Mouse (Mus musculus): ENCODE results near the gene Prr22. TPM values are rescaled to one million over a fixed set of nuclear protein-coding genes. Genes with fewer than 3 reads are reported as not detected.

Gene Prr22
- polyA plus RNA-seq, 1 experiment from 2014 or later = 1.6 TPM

DNA sequence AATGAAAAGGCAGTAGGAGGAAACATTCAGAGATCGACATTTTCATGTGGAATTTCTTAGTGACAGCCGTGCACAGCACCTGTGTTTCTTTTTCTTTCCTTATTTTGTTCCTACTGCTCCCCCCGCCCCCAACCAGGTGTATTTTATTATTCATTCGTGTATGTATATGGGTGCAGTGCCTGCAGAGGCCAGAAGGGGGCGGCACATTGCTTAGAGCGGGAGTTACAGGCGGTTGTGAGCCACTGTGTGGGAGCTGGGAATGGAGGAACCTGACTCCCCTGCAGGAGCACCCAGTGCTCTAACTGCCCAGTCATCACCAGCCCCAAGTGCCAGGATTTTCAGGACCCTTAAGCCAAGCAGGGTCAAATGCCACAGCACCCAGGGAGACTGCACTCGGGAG lies 33.5 kb upstream of the Prr22 start:
- ATAC-seq (replicated peaks; ENCODE audit: low FRiP score) (no peak), DNase-seq (ENCODE audit: low spot score) (no peak)
- no peak overlapping the region for H3K4me2 ChIP-seq
- no peaks in the 10 kb centered on the region for H3K4me1 ChIP-seq (replicated peaks; ENCODE audit: control insufficient read depth, insufficient read depth, low read length)
- no peaks in the 10 kb centered on the region for H3K36me3 ChIP-seq (ENCODE audit: control insufficient read depth, insufficient read depth, low read length)
- H3K9me3 ChIP-seq (ENCODE audit: control insufficient read depth, low read length) = no peaks in the 10 kb centered on the region
- no peak overlapping the region for H3K4me3 ChIP-seq (ENCODE audit: low read depth, low read length)
- peaks cover 14% of the 10 kb centered on the region; the same call in 1 of the 2 replicates for H3K27me3 ChIP-seq (replicated peaks; ENCODE audit: control insufficient read depth, insufficient read depth, low read length)
- WGBS = 33% methylated on average over 8 of the region's 8 CpGs
- no peak overlapping the region for H3K9ac ChIP-seq (ENCODE audit: low read depth, low read length)
- H3K27ac ChIP-seq (ENCODE audit: low read depth, low read length) = no peak overlapping the region

DNA sequence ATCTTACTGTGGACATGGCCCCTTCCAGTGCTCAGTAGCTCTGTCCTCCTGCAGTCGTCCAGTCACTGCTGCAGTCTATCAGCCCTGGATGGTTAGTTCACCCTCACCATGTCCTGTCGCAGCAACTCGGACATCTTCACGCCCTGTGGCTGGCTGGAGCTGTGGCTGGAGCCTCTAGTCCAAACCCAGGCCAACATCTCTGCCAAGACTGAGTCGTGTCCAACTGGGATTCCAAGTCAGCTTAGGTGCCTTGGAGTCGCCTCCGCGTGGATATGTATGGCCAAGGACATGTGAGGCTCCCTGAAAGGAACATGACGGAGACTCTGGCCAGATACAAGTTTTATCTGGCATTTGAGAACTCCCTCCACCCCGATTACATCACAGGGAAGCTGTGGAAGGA lies 31.8 kb upstream of the Prr22 start:
- Histone ChIP-seq H3K4me2 (no peak overlapping the region), H3K4me1 (replicated peaks; ENCODE audit: control insufficient read depth, insufficient read depth, low read length) (no peaks in the 10 kb centered on the region), H3K36me3 (ENCODE audit: control insufficient read depth, insufficient read depth, low read length) (no peaks in the 10 kb centered on the region), H3K9ac (ENCODE audit: low read depth, low read length) (no peak overlapping the region), H3K9me3 (ENCODE audit: control insufficient read depth, low read length) (no peaks in the 10 kb centered on the region), H3K27ac (ENCODE audit: low read depth, low read length) (no peak overlapping the region), H3K4me3 (ENCODE audit: low read depth, low read length) (no peak overlapping the region), H3K27me3 (replicated peaks; ENCODE audit: control insufficient read depth, insufficient read depth, low read length) (peaks cover 14% of the 10 kb centered on the region; the same call in 1 of the 2 replicates)
- no peak for ATAC-seq (replicated peaks; ENCODE audit: low FRiP score)
- 77% methylated on average over 10 of the region's 10 CpGs for WGBS
- no peak for DNase-seq (ENCODE audit: low spot score)

DNA sequence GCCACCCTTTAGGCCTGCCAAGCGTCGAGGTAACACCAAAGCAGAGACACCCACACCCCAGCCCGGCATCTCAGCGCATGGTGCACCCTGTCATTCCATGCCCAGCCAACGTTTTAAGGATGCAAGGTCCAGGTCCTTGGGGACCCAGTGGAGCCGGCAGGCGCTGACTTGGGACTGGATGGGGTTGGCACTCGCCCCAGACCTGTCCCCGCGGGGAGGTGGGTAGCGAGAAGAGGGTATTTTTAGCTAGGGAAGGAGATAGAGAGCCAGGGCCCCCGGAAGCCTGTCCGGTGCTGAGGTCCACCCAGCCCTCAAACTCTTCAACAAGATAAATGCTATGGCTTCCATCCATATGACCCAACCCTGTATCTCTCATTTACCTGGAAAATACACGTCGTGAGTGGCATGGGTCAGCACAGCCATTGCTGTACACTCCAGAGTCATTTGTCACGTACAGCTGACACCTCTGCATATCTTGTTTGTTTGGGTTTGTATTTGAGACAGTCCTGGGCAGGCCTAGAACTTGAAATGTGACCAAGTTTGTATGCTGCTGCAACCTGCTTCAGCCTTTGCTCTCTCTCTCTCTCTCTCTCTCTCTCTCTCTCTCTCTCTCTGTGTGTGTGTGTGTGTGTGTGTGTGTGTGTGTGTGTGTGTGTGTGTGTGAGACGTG lies 29.8 kb upstream of the Prr22 start:
- WGBS = 75% methylated on average over 17 of the region's 17 CpGs
- Histone ChIP-seq H3K27me3 (replicated peaks; ENCODE audit: control insufficient read depth, insufficient read depth, low read length) (peaks cover 12% of the 10 kb centered on the region; the same call in 1 of the 2 replicates), H3K4me2 (no peak overlapping the region), H3K9me3 (ENCODE audit: control insufficient read depth, low read length) (no peaks in the 10 kb centered on the region), H3K4me1 (replicated peaks; ENCODE audit: control insufficient read depth, insufficient read depth, low read length) (no peaks in the 10 kb centered on the region), H3K9ac (ENCODE audit: low read depth, low read length) (no peak overlapping the region), H3K27ac (ENCODE audit: low read depth, low read length) (no peak overlapping the region), H3K4me3 (ENCODE audit: low read depth, low read length) (no peak overlapping the region), H3K36me3 (ENCODE audit: control insufficient read depth, insufficient read depth, low read length) (no peaks in the 10 kb centered on the region)
- no peak for ATAC-seq (replicated peaks; ENCODE audit: low FRiP score)
- DNase-seq (ENCODE audit: low spot score) = no peak

DNA sequence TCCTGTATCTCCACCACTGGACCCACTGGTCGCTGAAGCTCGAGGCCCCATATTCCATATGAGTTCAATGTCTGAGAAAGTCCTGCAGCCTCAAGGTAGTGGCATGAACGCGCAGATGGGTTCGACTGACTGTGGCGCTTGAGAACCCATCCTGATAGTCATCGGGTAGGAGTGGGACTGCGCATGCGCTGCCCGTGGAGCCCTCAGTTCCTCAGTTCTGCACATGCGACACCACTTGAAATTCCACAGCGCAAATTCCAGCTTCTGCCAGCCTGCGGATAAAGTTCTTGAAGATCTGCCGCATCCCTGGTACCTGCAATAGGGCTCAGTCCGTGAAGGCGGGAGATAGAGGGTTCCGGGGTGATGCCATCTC lies 29.3 kb upstream of the Prr22 start:
- Histone ChIP-seq H3K4me1 (replicated peaks; ENCODE audit: control insufficient read depth, insufficient read depth, low read length) (no peaks in the 10 kb centered on the region), H3K27me3 (replicated peaks; ENCODE audit: control insufficient read depth, insufficient read depth, low read length) (peaks cover 12% of the 10 kb centered on the region; the same call in 1 of the 2 replicates), H3K27ac (ENCODE audit: low read depth, low read length) (no peak overlapping the region), H3K4me3 (ENCODE audit: low read depth, low read length) (no peak overlapping the region), H3K4me2 (no peak overlapping the region), H3K36me3 (ENCODE audit: control insufficient read depth, insufficient read depth, low read length) (no peaks in the 10 kb centered on the region), H3K9ac (ENCODE audit: low read depth, low read length) (no peak overlapping the region), H3K9me3 (ENCODE audit: control insufficient read depth, low read length) (no peaks in the 10 kb centered on the region)
- WGBS = 70% methylated on average over 17 of the region's 17 CpGs
- DNase-seq (ENCODE audit: low spot score) = no peak
- ATAC-seq (replicated peaks; ENCODE audit: low FRiP score) = no peak

DNA sequence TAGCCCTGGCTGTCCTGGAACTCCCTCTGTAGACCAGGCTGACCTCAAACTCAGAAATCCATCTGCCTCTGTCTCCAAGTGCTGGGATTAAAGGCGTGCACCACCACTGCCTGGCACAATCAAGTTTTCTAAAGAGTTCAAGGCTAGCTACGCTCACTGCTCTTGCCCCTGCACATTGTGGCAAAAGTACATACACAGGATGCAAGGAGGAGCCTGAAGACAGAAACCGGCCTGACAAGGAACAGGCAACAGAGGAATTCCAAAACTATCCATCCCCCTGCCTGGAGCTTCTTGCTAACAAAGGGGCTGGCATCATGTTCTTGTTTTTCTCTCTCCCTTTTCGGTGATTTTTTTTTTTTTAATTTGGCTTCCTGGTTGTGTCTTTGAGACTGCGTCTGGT lies 25.9 kb upstream of the Prr22 start:
- Histone ChIP-seq H3K9ac (ENCODE audit: low read depth, low read length) (no peak overlapping the region), H3K4me3 (ENCODE audit: low read depth, low read length) (no peak overlapping the region), H3K4me2 (no peak overlapping the region), H3K27me3 (replicated peaks; ENCODE audit: control insufficient read depth, insufficient read depth, low read length) (0 out of 2 replicates have a peak, but pooled peaks cover 3% of the 10 kb centered on the region), H3K4me1 (replicated peaks; ENCODE audit: control insufficient read depth, insufficient read depth, low read length) (no peaks in the 10 kb centered on the region), H3K36me3 (ENCODE audit: control insufficient read depth, insufficient read depth, low read length) (no peaks in the 10 kb centered on the region), H3K9me3 (ENCODE audit: control insufficient read depth, low read length) (no peaks in the 10 kb centered on the region), H3K27ac (ENCODE audit: low read depth, low read length) (no peak overlapping the region)
- no peak for ATAC-seq (replicated peaks; ENCODE audit: low FRiP score)
- no peak for DNase-seq (ENCODE audit: low spot score)
- 50% methylated on average over 5 of the region's 5 CpGs for WGBS

DNA sequence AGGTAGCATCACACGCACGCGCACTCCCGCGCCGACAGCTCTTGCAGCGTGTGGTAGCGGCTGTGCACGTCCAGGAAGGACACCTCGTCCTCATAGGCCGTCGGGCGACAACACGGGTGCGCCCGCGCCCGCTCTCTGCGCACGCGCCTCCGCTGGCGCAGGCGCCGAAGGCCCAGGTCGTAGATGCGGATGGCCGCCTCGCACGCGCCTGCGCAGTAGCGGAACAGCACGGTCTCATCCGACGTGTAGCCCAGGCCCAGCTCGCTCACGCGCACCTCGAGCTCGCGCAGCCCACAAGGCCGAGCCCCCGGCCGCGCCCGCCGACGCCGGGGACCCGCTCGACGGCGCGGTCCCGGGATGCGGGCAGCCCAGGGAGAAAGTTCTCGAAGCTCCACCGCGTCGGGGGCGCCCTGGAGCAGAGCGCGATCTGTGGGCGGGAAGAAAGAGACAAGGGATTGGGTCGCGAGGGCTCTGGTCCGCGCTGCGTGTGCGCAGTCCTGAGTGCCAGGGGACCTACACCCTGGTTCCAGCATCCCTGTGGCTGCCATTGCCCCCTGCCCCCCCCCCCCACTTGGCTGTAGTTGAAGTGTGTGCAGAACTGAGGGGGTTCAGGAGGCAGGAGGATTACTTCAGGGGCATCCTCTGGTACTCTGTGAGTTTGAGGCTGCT lies 18.5 kb upstream of the Prr22 start:
- ATAC-seq (replicated peaks; ENCODE audit: low FRiP score) (peak; percentile 72), DNase-seq (ENCODE audit: low spot score) (peak; percentile 66)
- Histone ChIP-seq H3K36me3 (ENCODE audit: control insufficient read depth, insufficient read depth, low read length) (no peaks in the 10 kb centered on the region), H3K9me3 (ENCODE audit: control insufficient read depth, low read length) (no peaks in the 10 kb centered on the region), H3K27me3 (replicated peaks; ENCODE audit: control insufficient read depth, insufficient read depth, low read length) (peaks cover 65% of the 10 kb centered on the region), H3K9ac (ENCODE audit: low read depth, low read length) (no peak overlapping the region), H3K4me1 (replicated peaks; ENCODE audit: control insufficient read depth, insufficient read depth, low read length) (peaks cover 10% of the 10 kb centered on the region), H3K4me3 (ENCODE audit: low read depth, low read length) (peak overlapping the region; percentile 32), H3K27ac (ENCODE audit: low read depth, low read length) (no peak overlapping the region), H3K4me2 (peak overlapping the region; percentile 57)
- WGBS = 20% methylated on average over 71 of the region's 71 CpGs

DNA sequence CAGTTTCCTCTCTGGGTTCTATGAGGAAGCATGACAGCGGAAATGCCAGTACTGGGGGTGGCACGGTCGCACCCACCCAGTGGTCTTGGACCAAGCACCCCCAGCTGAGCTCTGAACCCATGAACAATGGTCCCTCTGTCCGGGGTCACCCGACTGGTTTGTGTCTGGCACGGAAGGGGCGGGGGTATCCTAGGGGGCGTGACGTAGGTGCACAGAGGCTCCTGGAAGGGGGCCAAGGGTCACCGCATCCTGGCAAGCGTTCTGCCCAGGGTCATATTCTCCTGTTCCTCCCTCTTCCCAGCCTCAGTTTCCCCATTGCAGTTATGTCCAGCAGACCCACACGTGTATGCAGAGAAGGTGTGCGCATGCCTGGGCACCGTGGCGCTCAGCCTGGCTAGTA lies 16.6 kb upstream of the Prr22 start:
- Histone ChIP-seq H3K4me1 (replicated peaks; ENCODE audit: control insufficient read depth, insufficient read depth, low read length) (peaks cover 25% of the 10 kb centered on the region), H3K4me2 (no peak overlapping the region), H3K9me3 (ENCODE audit: control insufficient read depth, low read length) (no peaks in the 10 kb centered on the region), H3K4me3 (ENCODE audit: low read depth, low read length) (no peak overlapping the region; the same call in 1 of the 2 replicates), H3K27ac (ENCODE audit: low read depth, low read length) (no peak overlapping the region), H3K9ac (ENCODE audit: low read depth, low read length) (no peak overlapping the region), H3K27me3 (replicated peaks; ENCODE audit: control insufficient read depth, insufficient read depth, low read length) (peaks cover 74% of the 10 kb centered on the region), H3K36me3 (ENCODE audit: control insufficient read depth, insufficient read depth, low read length) (no peaks in the 10 kb centered on the region)
- WGBS = 30% methylated on average over 15 of the region's 15 CpGs
- ATAC-seq (replicated peaks; ENCODE audit: low FRiP score) (no peak), DNase-seq (ENCODE audit: low spot score) (no peak)

DNA sequence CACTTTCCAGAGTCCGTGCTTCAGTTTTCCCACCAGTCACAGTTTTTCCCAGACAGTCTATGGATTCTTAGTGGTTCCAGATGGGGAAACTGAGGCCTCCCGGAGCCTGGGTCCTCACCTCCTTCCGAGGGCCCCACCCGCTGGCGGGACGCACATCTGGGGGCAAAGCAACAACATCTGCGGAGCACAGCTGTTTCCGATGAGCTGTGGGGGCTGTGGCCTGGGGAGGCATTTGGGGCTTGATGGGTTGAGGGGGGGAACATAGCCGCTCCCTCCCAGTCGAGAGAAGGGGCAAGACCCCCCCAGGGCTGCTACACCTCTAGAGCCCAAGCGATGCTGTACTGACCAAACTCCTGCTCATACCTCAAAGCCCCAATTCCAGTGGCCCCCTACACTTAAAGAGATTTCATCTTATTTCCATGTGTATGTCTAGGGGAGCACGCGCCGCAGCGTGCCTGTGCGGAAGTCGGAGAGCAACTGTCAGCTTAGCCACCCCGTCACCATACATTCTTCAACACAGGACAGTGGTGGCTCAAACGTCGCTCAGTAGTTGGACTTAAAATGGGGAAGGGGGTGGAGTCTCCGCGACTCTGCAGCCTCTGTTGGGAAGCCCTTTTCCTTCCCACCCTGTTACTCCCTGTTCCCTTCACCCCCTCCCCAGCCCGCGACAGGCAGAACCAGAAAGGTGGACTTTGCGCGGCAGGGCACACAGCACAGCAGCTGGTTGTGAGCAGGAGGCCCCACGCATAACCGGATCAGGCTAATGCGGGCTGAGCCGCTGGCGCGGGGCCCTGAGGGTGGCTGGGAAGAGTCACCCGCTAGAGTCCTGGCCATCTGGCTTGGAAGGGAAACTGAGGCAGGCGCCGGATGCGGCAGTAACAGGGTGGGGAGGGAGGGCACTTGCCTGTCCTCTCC lies 15.5 kb upstream of the Prr22 start:
- WGBS = 12% methylated on average over 36 of the region's 36 CpGs

More for the DNA sequence above, 15.5 kb upstream of the Prr22 start:
- Histone ChIP-seq H3K4me3 (ENCODE audit: low read depth, low read length) (peak overlapping the region; percentile 11; the same call in 1 of the 2 replicates), H3K4me2 (peak overlapping the region; percentile 35), H3K4me1 (replicated peaks; ENCODE audit: control insufficient read depth, insufficient read depth, low read length) (peaks cover 29% of the 10 kb centered on the region), H3K9ac (ENCODE audit: low read depth, low read length) (no peak overlapping the region), H3K9me3 (ENCODE audit: control insufficient read depth, low read length) (no peaks in the 10 kb centered on the region), H3K27ac (ENCODE audit: low read depth, low read length) (no peak overlapping the region), H3K36me3 (ENCODE audit: control insufficient read depth, insufficient read depth, low read length) (no peaks in the 10 kb centered on the region), H3K27me3 (replicated peaks; ENCODE audit: control insufficient read depth, insufficient read depth, low read length) (peaks cover 74% of the 10 kb centered on the region)
- ATAC-seq (replicated peaks; ENCODE audit: low FRiP score) = no peak
- DNase-seq (ENCODE audit: low spot score) = no peak
